Mouse (Mus musculus): ENCODE results near the gene Trim40. TPM values are rescaled to one million over a fixed set of nuclear protein-coding genes. Genes with fewer than 3 reads are reported as not detected.

The Trim40 gene
- polyA plus RNA-seq, 1 experiment from 2014 or later: not detected

DNA sequence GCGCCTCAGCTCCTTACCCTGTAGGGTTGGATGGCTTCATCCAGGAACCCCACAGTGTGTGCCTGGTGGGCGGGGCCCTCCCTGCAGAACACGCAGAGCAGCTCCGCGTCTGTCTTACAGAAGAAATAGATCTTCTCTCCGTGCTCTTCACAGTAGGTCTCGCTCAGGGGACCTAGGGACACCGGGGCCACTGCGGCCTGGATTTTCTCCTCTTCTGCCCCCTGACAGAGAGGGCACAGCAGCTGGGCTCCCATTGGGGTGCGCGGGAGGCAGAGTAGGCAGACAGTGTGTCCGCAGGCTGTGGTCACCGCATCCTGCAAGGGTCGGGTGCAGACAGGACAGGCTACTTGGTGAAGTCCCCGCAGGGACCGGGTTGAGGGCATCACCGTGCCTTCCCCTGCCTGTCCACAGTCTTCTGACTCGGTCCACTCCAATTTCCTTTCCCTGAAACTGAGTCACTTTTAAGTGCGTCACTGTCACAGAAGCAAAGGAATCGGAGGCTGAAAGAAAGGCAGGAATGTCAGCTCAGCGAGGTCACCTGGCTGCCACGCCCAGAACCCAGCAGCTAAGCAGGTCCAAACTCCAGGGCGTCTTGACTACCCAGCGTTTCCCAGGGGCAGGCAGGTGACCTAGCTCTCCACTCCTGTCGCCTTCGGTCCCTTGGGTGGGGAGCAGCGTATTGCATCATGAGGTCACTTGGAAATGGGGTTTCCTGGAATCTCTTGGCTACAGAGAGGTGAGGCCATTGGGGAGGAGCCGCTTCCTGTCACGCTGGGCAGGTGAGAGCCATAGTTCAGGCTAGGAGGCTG lies 23.0 kb downstream of the Trim40 start, which contains the start of gene Trim15:
TSS of gene Trim15 (minus strand) at position 492 of the 809 bp plus-strand sequence.
- no peak within 1 kb of the TSS for H3K4me3 ChIP-seq (ENCODE audit: low read depth, low read length)
- peak; percentile 3 for DNase-seq (ENCODE audit: low spot score)
- H3K36me3 ChIP-seq (replicated peaks; ENCODE audit: control insufficient read depth, insufficient read depth, low read depth, low read length): no peaks in the 10 kb centered on the region
- no peaks in the 10 kb centered on the region; the same call in 1 of the 2 replicates for H3K4me1 ChIP-seq (ENCODE audit: control insufficient read depth, insufficient read depth, low read length)
- H3K27ac ChIP-seq (replicated peaks; ENCODE audit: low read depth, low read length): no peak within 1 kb of the TSS
- H3K9ac ChIP-seq (replicated peaks; ENCODE audit: low read length): no peak within 1 kb of the TSS; the same call in 1 of the 2 replicates
- peaks cover 9% of the 10 kb centered on the region for H3K27me3 ChIP-seq (ENCODE audit: control insufficient read depth, insufficient read depth, low read length)
- H3K4me2 ChIP-seq (ENCODE audit: low read depth, low read length): peak within 1 kb of the TSS; percentile 30; the same call in 1 of the 2 replicates
- no peak for ATAC-seq (replicated peaks; ENCODE audit: insufficient number of reproducible peaks, low FRiP score, low TSS enrichment, low read depth)
- H3K9me3 ChIP-seq (replicated peaks; ENCODE audit: control insufficient read depth, low read length): no peaks in the 10 kb centered on the region
- WGBS: 15% methylated on average over 29 of the region's 29 CpGs

DNA sequence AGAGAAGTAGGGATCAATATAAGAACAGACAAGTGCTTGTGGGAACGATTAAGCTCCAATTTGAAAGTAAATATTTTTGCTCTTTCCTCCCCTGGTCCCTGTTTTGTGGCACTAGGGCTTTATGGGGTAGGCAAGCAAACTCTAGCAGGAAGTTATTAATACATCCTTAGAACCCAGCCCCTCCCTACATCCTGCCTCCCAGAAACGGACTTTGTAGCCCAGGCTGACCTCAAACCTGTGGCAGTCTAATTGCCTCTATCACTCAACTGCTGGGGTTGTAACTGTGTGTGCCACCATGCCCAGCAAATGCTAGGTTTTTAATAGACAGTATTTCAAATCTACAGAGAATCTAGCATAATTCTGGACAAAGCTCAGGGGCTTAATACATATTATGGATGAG lies 28.2 kb downstream of the Trim40 start:
- Histone ChIP-seq H3K4me3 (ENCODE audit: low read depth, low read length) (no peak overlapping the region), H3K36me3 (replicated peaks; ENCODE audit: control insufficient read depth, insufficient read depth, low read depth, low read length) (peaks cover 5% of the 10 kb centered on the region), H3K27me3 (ENCODE audit: control insufficient read depth, insufficient read depth, low read length) (peaks cover 3% of the 10 kb centered on the region; the same call in 1 of the 2 replicates), H3K9me3 (replicated peaks; ENCODE audit: control insufficient read depth, low read length) (no peaks in the 10 kb centered on the region), H3K4me1 (ENCODE audit: control insufficient read depth, insufficient read depth, low read length) (no peaks in the 10 kb centered on the region; the same call in 1 of the 2 replicates), H3K27ac (replicated peaks; ENCODE audit: low read depth, low read length) (no peak overlapping the region), H3K4me2 (ENCODE audit: low read depth, low read length) (no peak overlapping the region), H3K9ac (replicated peaks; ENCODE audit: low read length) (no peak overlapping the region)
- DNase-seq (ENCODE audit: low spot score) (no peak), ATAC-seq (replicated peaks; ENCODE audit: insufficient number of reproducible peaks, low FRiP score, low TSS enrichment, low read depth) (no peak)
- WGBS: 60% methylated on average over 2 of the region's 2 CpGs

DNA sequence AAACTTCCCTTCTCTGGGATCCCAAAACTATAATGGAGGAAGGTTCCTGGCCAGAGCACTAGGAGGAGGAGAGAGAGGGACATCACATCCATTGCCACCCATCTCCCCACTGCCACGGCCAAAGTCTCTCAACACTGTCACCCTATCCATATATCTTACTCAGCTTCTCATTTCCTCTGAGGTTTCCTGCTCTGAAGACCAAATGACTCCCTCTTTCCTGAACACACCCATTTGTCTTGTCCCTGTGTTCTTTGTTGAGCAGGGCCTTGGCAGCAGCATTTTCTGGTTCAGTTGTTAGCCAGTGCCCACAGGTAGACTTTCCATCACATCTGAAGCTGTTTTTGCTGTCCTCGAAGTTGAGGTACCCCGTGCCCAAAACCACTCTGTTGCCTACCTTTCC lies 31.7 kb downstream of the Trim40 start:
- Histone ChIP-seq H3K36me3 (replicated peaks; ENCODE audit: control insufficient read depth, insufficient read depth, low read depth, low read length) (peaks cover 5% of the 10 kb centered on the region), H3K9me3 (replicated peaks; ENCODE audit: control insufficient read depth, low read length) (no peaks in the 10 kb centered on the region)
- 91% methylated on average over 3 of the region's 3 CpGs for WGBS

DNA sequence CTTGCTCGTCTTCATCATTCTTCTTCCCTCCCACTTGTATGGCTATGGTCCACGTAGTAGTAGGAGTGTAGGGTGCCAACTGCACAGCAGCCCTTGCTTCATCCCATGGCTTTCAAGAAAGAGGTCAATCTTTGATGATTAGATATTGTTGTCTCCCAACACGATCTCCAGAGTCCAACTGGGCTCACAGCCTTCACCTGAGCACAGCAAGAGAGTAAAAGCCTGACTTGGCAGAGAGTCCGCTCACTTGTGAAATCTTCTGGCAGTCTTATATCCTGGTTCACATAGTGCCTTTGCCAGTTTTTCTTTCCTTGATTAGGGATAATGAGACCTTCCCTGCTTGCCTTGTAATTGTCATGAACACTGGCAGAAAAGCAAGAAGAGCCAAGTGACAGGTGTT lies 33.7 kb downstream of the Trim40 start:
- no peak for ATAC-seq (replicated peaks; ENCODE audit: insufficient number of reproducible peaks, low FRiP score, low TSS enrichment, low read depth)
- no peaks in the 10 kb centered on the region for H3K27me3 ChIP-seq (ENCODE audit: control insufficient read depth, insufficient read depth, low read length)
- no peak overlapping the region for H3K27ac ChIP-seq (replicated peaks; ENCODE audit: low read depth, low read length)
- DNase-seq (ENCODE audit: low spot score): no peak
- H3K4me2 ChIP-seq (ENCODE audit: low read depth, low read length): no peak overlapping the region
- 95% methylated on average over 4 of the region's 4 CpGs for WGBS
- no peak overlapping the region for H3K4me3 ChIP-seq (ENCODE audit: low read depth, low read length)
- H3K9me3 ChIP-seq (replicated peaks; ENCODE audit: control insufficient read depth, low read length): no peaks in the 10 kb centered on the region
- H3K9ac ChIP-seq (replicated peaks; ENCODE audit: low read length): no peak overlapping the region
- H3K36me3 ChIP-seq (replicated peaks; ENCODE audit: control insufficient read depth, insufficient read depth, low read depth, low read length): peaks cover 5% of the 10 kb centered on the region
- H3K4me1 ChIP-seq (ENCODE audit: control insufficient read depth, insufficient read depth, low read length): no peaks in the 10 kb centered on the region

More for the DNA sequence above, 31.7 kb downstream of the Trim40 start:
- no peak for ATAC-seq (replicated peaks; ENCODE audit: insufficient number of reproducible peaks, low FRiP score, low TSS enrichment, low read depth)
- H3K9ac ChIP-seq (replicated peaks; ENCODE audit: low read length): no peak overlapping the region
- no peak overlapping the region for H3K4me3 ChIP-seq (ENCODE audit: low read depth, low read length)
- no peak overlapping the region for H3K27ac ChIP-seq (replicated peaks; ENCODE audit: low read depth, low read length)
- no peak overlapping the region for H3K4me2 ChIP-seq (ENCODE audit: low read depth, low read length)
- H3K4me1 ChIP-seq (ENCODE audit: control insufficient read depth, insufficient read depth, low read length): no peaks in the 10 kb centered on the region
- no peaks in the 10 kb centered on the region for H3K27me3 ChIP-seq (ENCODE audit: control insufficient read depth, insufficient read depth, low read length)
- no peak for DNase-seq (ENCODE audit: low spot score)

DNA sequence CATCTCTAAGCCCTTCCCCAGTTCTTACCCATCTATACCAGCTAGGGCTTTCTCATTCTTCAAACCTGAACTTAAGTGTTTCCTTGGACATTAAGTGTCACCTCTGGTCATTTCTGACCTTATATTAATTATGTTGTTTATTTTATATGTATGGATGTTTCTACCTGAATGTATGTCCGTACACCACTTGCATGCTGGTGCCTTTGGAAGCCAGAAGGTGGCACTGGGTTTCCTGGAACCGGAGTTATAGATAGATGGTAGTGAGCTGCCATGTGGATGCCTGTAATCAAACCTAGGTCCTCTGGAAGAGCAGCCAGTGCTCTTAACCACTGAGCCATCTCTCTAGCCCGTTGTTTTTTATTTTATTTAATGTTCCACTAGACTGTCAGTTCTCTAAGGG lies 34.4 kb downstream of the Trim40 start:
- H3K9me3 ChIP-seq (replicated peaks; ENCODE audit: control insufficient read depth, low read length): no peaks in the 10 kb centered on the region
- H3K4me3 ChIP-seq (ENCODE audit: low read depth, low read length): no peak overlapping the region
- H3K4me2 ChIP-seq (ENCODE audit: low read depth, low read length): no peak overlapping the region
- ATAC-seq (replicated peaks; ENCODE audit: insufficient number of reproducible peaks, low FRiP score, low TSS enrichment, low read depth): no peak
- H3K27ac ChIP-seq (replicated peaks; ENCODE audit: low read depth, low read length): no peak overlapping the region
- H3K4me1 ChIP-seq (ENCODE audit: control insufficient read depth, insufficient read depth, low read length): no peaks in the 10 kb centered on the region
- DNase-seq (ENCODE audit: low spot score): no peak
- no peak overlapping the region for H3K9ac ChIP-seq (replicated peaks; ENCODE audit: low read length)
- H3K36me3 ChIP-seq (replicated peaks; ENCODE audit: control insufficient read depth, insufficient read depth, low read depth, low read length): peaks cover 5% of the 10 kb centered on the region
- WGBS: 88% methylated on average over 3 of the region's 3 CpGs
- H3K27me3 ChIP-seq (ENCODE audit: control insufficient read depth, insufficient read depth, low read length): no peaks in the 10 kb centered on the region

DNA sequence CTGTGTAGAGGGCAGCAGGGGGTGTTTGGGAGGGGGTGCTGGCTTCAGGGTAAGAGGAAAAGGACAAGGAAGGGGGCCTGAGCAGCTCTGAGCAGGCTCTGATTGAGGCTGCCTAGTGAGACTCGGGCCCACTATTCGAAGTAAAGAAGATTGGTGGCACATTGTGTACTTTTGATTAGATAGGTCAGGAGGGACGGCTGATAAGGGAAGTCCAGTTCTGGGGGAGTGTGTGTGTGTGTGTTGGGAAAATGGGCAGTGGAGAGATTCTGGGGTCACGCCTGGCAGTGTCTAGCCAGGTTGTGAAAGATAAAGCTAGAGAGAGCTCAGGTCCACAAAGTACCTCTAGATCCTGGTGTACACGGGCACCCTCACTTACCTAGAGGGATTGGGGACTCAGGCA lies 38.3 kb downstream of the Trim40 start:
- Histone ChIP-seq H3K4me1 (ENCODE audit: control insufficient read depth, insufficient read depth, low read length) (no peaks in the 10 kb centered on the region), H3K27ac (replicated peaks; ENCODE audit: low read depth, low read length) (no peak overlapping the region), H3K36me3 (replicated peaks; ENCODE audit: control insufficient read depth, insufficient read depth, low read depth, low read length) (no peaks in the 10 kb centered on the region; the same call in none of the 2 replicates), H3K4me3 (ENCODE audit: low read depth, low read length) (no peak overlapping the region), H3K27me3 (ENCODE audit: control insufficient read depth, insufficient read depth, low read length) (no peaks in the 10 kb centered on the region), H3K9me3 (replicated peaks; ENCODE audit: control insufficient read depth, low read length) (no peaks in the 10 kb centered on the region), H3K9ac (replicated peaks; ENCODE audit: low read length) (no peak overlapping the region), H3K4me2 (ENCODE audit: low read depth, low read length) (no peak overlapping the region)
- DNase-seq (ENCODE audit: low spot score) (no peak), ATAC-seq (replicated peaks; ENCODE audit: insufficient number of reproducible peaks, low FRiP score, low TSS enrichment, low read depth) (no peak)
- WGBS: 88% methylated on average over 5 of the region's 5 CpGs

DNA sequence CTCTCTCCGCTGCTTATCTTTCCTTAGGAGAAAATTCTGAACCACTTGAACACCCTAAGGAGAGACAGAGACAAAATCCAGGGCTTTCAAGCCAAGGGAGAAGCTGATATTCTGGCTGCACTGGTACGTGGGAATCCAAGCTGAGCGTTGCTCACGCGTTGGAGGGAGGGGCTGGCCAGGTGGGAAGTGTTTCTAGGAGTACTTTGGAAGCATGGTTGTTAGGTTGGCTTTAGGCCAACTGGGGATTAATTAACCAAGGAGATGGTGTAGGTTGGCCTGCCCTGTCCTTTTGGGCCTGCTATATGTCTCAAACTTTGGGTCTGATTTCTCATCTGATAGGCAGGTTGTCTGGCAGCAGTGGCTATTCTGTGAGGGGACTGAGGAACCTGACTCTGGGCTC lies 38.7 kb downstream of the Trim40 start:
- Histone ChIP-seq H3K4me1 (ENCODE audit: control insufficient read depth, insufficient read depth, low read length) (no peaks in the 10 kb centered on the region), H3K27ac (replicated peaks; ENCODE audit: low read depth, low read length) (no peak overlapping the region), H3K4me3 (ENCODE audit: low read depth, low read length) (no peak overlapping the region), H3K9me3 (replicated peaks; ENCODE audit: control insufficient read depth, low read length) (no peaks in the 10 kb centered on the region), H3K9ac (replicated peaks; ENCODE audit: low read length) (no peak overlapping the region), H3K27me3 (ENCODE audit: control insufficient read depth, insufficient read depth, low read length) (no peaks in the 10 kb centered on the region), H3K4me2 (ENCODE audit: low read depth, low read length) (no peak overlapping the region), H3K36me3 (replicated peaks; ENCODE audit: control insufficient read depth, insufficient read depth, low read depth, low read length) (no peaks in the 10 kb centered on the region; the same call in none of the 2 replicates)
- 91% methylated on average over 5 of the region's 5 CpGs for WGBS
- DNase-seq (ENCODE audit: low spot score) (no peak), ATAC-seq (replicated peaks; ENCODE audit: insufficient number of reproducible peaks, low FRiP score, low TSS enrichment, low read depth) (no peak)

DNA sequence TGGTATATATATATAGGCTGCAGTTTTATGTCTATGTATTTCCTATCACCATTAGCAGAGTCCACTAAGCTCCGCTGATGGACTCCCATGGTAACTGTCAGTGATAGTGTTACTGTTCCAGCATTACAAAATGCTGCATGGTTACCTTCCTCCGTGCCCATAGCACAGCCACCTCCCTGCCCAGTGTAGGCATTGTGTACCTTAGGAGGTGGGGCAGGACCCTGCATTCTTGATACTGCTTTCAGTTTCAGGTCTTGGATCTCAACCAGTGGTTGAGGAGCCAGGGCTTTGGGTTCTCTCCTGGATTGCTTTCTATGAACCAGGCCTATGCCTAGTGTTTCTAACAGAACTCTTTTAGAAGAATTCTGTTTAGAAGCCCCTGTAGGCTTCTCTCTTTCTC lies 39.9 kb downstream of the Trim40 start:
- Histone ChIP-seq H3K4me1 (ENCODE audit: control insufficient read depth, insufficient read depth, low read length) (no peaks in the 10 kb centered on the region), H3K27ac (replicated peaks; ENCODE audit: low read depth, low read length) (no peak overlapping the region), H3K27me3 (ENCODE audit: control insufficient read depth, insufficient read depth, low read length) (no peaks in the 10 kb centered on the region), H3K36me3 (replicated peaks; ENCODE audit: control insufficient read depth, insufficient read depth, low read depth, low read length) (no peaks in the 10 kb centered on the region; the same call in none of the 2 replicates), H3K4me3 (ENCODE audit: low read depth, low read length) (no peak overlapping the region), H3K9me3 (replicated peaks; ENCODE audit: control insufficient read depth, low read length) (no peaks in the 10 kb centered on the region), H3K9ac (replicated peaks; ENCODE audit: low read length) (no peak overlapping the region), H3K4me2 (ENCODE audit: low read depth, low read length) (no peak overlapping the region)
- 88% methylated on average over 2 of the region's 2 CpGs for WGBS
- no peak for DNase-seq (ENCODE audit: low spot score)
- no peak for ATAC-seq (replicated peaks; ENCODE audit: insufficient number of reproducible peaks, low FRiP score, low TSS enrichment, low read depth)
